Mouse (Mus musculus): ENCODE measurements at regions not wholly inside any gene's neighbourhood (a gene's known extent, or its start where the extent isn't known, plus 50 kb on each side); places are given as distances from the start of the nearest gene placed in this dataset.

- no peak for DNase-seq (ENCODE audit: low spot score)
Measured at GRCm38 (mm10) chrX:13224902-13225301, 55.9 kb upstream of the Ddx3x start.

GRCm38 (mm10) chrX:13226429-13226828 is 54.3 kb upstream of the Ddx3x start:
- no peak for DNase-seq (ENCODE audit: low spot score)

GRCm38 (mm10) chrX:13229891-13230614 is 50.7 kb upstream of the Ddx3x start:
- peak; percentile 52 for DNase-seq (ENCODE audit: low spot score)

GRCm38 (mm10) chrX:13230615-13231179 is 50.1 kb upstream of the Ddx3x start:
- DNase-seq (ENCODE audit: low spot score): peak; percentile 80

All from c-Kit-positive CD71-positive TER-119-positive erythroid progenitor cells, embryonic 14.5 days (primary cell).